Mouse (Mus musculus) heart, adult 2 months (tissue): Measurements from ENCODE around the gene Islr2.

Experiments used
- CTCF ChIP-seq: fragments of 200-600 bp; IDR thresholded peaks from 2 replicates; pipeline ENCODE4 v1.8.1; 2022; ENCODE audit warnings: antibody characterized with exemption, mild to moderate bottlenecking, moderate library complexity
- POLR2A ChIP-seq: fragments of 200-500 bp; IDR thresholded peaks from 2 replicates; pipeline ENCODE4 v1.6.1; 2011; ENCODE audit warnings: mild to moderate bottlenecking, low read depth, low read length, control low read depth; ENCODE audit not compliant: insufficient read depth

GRCm38 (mm10) chr9:58177165-58177564 lies 27.0 kb downstream of the Islr2 start:
- TF ChIP-seq POLR2A (no peak), CTCF (no peak)
